Mouse (Mus musculus) forebrain, embryonic 14.5 days (tissue): ENCODE measurements around the gene Sarnp. TPM values are rescaled to one million over a fixed set of nuclear protein-coding genes. Genes with fewer than 3 reads are reported as not detected.

Experiments used
- ATAC-seq: fragments of 200-750 bp; cut with Nextera tagmentation; 2 replicates; pipeline ENCODE4 v1.8.0; 2017; ENCODE audit warnings: mild to moderate bottlenecking, moderate library complexity
- DNase-seq: peaks from one replicate; pipeline ENCODE4 v3.0.0-alpha.2; 2015; ENCODE audit warnings: low spot score
- H3K27ac ChIP-seq: fragments of 300-500 bp; sonication (generic); 2 replicates; pipeline ENCODE4 v1.5.1; 2014; ENCODE audit warnings: low read depth, mild to moderate bottlenecking, control low read depth, low read length, moderate library complexity
- H3K27me3 ChIP-seq: fragments of 300-500 bp; sonication (generic); replicated peaks from 2 replicates; pipeline ENCODE4 v1.6.1; 2014; ENCODE audit warnings: low read length, control low read depth, mixed read lengths; ENCODE audit not compliant: control insufficient read depth, insufficient read depth
- H3K36me3 ChIP-seq: fragments of 300-500 bp; sonication (generic); 2 replicates; pipeline ENCODE4 v1.6.1; 2014; ENCODE audit warnings: low read length, control low read depth; ENCODE audit not compliant: control insufficient read depth, insufficient read depth
- H3K4me1 ChIP-seq: fragments of 300-500 bp; sonication (generic); 2 replicates; pipeline ENCODE4 v1.6.1; 2014; ENCODE audit warnings: antibody characterized with exemption, low read length, control low read depth; ENCODE audit not compliant: control insufficient read depth, insufficient read depth
- H3K4me2 ChIP-seq: fragments of 300-500 bp; sonication (generic); 2 replicates; pipeline ENCODE4 v1.6.1; 2014; ENCODE audit warnings: mild to moderate bottlenecking, control low read depth, low read length
- H3K4me3 ChIP-seq: fragments of 300-500 bp; sonication (generic); 2 replicates; pipeline ENCODE4 v1.5.1; 2014; ENCODE audit warnings: low read depth, low read length, control low read depth
- H3K9ac ChIP-seq: fragments of 300-500 bp; sonication (generic); 2 replicates; pipeline ENCODE4 v1.6.1; 2014; ENCODE audit warnings: mild to moderate bottlenecking, low read length, control low read depth, moderate library complexity
- H3K9me3 ChIP-seq: fragments of 300-500 bp; sonication (generic); replicated peaks from 2 replicates; pipeline ENCODE4 v1.6.1; 2016; ENCODE audit warnings: low read length, control low read depth, mixed read lengths; ENCODE audit not compliant: control insufficient read depth
- WGBS: fragments of 180-500 bp; shearing (Covaris S2); extraction: QIAGEN DNeasy Blood & Tissue Kit; methylation state at CpG from one replicate; pipeline ENCODE4 v1.1.7; 2014; 5-methylcytosine and 5-hydroxymethylcytosine counted together
- polyA plus RNA-seq: library from polyadenylated mRNA; unstranded; fragments of >200 nt; fragmentation: Nextera tagmentation; extraction: Ambion mirVana; gene quantifications from 2 replicates; pipeline ENCODE4 v1.2.1, GENCODE M21; 2014

Sarnp gene
- 218 and 228 TPM in 2 replicates for polyA plus RNA-seq

DNA sequence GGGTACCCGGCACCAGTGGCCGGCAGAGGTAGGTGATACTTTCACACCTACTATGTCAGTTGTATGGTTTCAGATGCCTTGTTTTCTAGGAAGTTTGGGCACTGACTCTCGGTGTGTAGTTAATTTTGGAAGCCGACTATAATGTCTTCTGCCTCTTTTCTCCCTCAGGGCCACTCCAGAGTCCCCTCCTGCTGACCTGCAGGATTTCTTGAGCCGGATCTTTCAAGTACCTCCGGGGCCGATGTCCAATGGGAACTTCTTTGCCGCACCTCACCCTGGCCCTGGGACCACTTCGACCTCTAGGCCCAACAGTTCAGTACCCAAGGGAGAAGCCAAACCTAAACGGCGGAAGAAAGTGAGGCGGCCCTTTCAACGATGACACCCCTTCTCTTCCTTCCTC, at the start of gene Sarnp:
TSS of gene Sarnp (plus strand) at position 301 of the 400 bp plus-strand sequence.
- Histone ChIP-seq H3K9me3 (no peaks in the 10 kb centered on the region), H3K27me3 (no peaks in the 10 kb centered on the region), H3K27ac (no peak within 1 kb of the TSS), H3K4me2 (no peak within 1 kb of the TSS), H3K36me3 (peaks cover 60% of the 10 kb centered on the region), H3K9ac (no peak within 1 kb of the TSS), H3K4me1 (no peaks in the 10 kb centered on the region; the same call in 1 of the 2 replicates), H3K4me3 (no peak within 1 kb of the TSS)
- ATAC-seq (no peak), DNase-seq (no peak)
- 93% methylated on average over 13 of the region's 13 CpGs for WGBS

DNA sequence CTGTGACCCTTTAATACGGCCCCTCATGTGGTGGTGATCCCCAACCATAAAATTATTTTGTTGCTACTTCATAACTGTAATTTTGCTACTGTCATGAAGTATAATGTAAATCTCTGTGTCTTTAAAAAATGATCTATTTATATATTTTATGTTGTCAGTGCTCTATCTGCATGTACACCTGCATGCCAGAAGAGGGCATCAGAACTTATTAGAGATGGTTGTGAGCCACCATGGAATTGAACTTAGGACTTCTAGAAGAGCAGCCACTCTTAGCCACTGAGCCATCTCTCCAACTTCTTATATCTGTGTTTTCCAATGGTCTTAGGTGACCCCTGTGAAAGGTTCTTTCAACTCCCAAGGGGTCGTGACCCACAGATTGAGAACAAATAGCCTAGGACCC, 44.2 kb upstream of the Sarnp start:
- H3K4me3 ChIP-seq, result no peak overlapping the region
- 87% methylated on average over 2 of the region's 2 CpGs for WGBS
- no peaks in the 10 kb centered on the region for H3K36me3 ChIP-seq
- ATAC-seq (no peak; the same call in 1 of the 2 replicates), DNase-seq (peak; percentile 9)
- H3K9ac ChIP-seq, result no peak overlapping the region
- no peak overlapping the region for H3K27ac ChIP-seq
- H3K27me3 ChIP-seq, result no peaks in the 10 kb centered on the region
- no peaks in the 10 kb centered on the region for H3K9me3 ChIP-seq
- no peak overlapping the region for H3K4me2 ChIP-seq
- H3K4me1 ChIP-seq, result no peaks in the 10 kb centered on the region

DNA sequence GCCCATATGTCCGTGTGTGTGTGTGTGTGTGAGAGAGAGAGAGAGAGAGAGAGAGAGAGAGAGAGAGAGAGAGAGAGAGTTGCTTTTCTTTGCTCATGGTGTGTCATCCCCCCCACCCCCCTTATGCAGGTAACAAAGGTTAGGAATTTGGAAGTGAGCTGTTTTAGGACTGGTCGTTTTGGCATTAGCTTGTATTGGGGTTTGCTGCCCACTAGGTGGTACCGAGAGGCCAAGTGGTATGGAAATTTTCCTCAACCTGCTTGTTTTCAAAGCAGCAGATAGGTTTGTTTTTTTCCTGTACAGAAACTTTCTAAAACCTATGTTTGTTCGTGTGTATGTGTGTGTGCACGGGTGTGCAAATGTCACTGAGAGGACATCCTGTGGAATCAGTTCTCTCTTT, 43.4 kb upstream of the Sarnp start:
- no peaks in the 10 kb centered on the region for H3K9me3 ChIP-seq

DNA sequence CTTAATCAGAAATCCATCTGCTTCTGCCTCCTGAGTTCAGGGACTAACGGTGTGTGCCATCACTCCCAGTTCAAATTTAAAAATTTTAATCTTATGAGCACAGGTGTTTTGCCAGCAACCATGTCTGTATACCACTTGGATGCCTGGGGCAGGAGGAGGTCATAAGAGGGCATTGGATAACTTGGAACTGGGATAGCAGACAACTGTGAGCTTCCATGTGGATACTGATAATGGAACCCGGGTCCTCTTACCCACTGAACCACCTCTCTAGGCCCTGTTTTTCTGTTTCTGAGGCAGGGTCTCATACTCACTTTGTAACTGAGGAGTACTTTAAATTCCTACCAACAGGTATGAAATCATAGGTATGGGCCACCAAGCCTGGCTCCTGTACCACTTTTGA, 38.7 kb upstream of the Sarnp start:
- H3K36me3 ChIP-seq, result no peaks in the 10 kb centered on the region
- H3K4me2 ChIP-seq, result no peak overlapping the region
- H3K4me1 ChIP-seq, result no peaks in the 10 kb centered on the region
- H3K27ac ChIP-seq, result no peak overlapping the region
- H3K27me3 ChIP-seq, result no peaks in the 10 kb centered on the region
- 92% methylated on average over 2 of the region's 2 CpGs for WGBS
- DNase-seq, result no peak
- ATAC-seq, result no peak
- H3K9me3 ChIP-seq, result no peaks in the 10 kb centered on the region
- no peak overlapping the region for H3K9ac ChIP-seq
- H3K4me3 ChIP-seq, result no peak overlapping the region

More for the DNA sequence above, 43.4 kb upstream of the Sarnp start:
- H3K4me3 ChIP-seq, result no peak overlapping the region
- H3K4me2 ChIP-seq, result no peak overlapping the region
- no peaks in the 10 kb centered on the region for H3K4me1 ChIP-seq
- H3K27me3 ChIP-seq, result no peaks in the 10 kb centered on the region
- no peak for ATAC-seq
- no peak overlapping the region for H3K9ac ChIP-seq
- WGBS, result 24% methylated on average over 5 of the region's 5 CpGs
- no peak overlapping the region for H3K27ac ChIP-seq
- H3K36me3 ChIP-seq, result no peaks in the 10 kb centered on the region
- DNase-seq, result peak; percentile 14

DNA sequence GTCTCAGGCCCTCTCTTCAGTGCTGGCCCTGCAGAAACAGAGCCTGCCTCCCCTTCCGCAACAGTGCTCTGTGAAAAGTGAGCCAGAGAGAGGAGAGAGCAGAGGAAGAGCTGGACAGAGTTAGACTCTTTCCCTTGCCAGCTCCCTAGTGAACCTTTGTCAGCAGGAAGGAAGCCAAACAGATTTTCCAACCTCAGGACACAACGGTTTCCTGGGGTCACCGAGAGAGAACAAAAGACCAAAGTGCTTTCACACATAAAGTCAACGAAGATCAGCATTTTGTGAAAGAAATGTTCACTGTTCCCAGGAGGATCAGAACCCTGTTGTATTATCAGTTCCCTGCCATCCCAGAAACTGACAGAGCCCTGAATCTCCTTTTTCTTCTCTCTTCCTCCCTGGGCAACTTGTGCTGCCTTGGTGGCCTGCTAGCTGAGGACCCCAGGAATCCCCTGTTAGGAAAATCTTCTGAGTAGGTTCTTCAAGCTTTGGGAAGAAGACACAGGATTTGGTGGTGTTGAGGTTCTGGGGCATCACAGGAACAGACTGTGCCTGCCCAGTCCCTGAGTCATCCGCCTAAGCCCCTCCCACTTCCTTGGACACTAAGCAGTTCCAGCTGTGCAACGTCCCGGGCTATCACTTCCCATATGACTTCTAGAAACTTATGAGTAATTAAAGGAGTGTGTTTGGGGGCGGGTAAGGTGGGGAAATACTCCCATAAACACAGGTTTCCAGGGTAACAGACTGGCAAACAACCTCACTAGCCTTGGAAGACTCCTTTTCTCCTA, 37.9 kb upstream of the Sarnp start:
- Histone ChIP-seq H3K4me3 (no peak overlapping the region), H3K4me2 (no peak overlapping the region), H3K27me3 (no peaks in the 10 kb centered on the region), H3K9me3 (no peaks in the 10 kb centered on the region), H3K4me1 (no peaks in the 10 kb centered on the region), H3K9ac (no peak overlapping the region), H3K36me3 (no peaks in the 10 kb centered on the region), H3K27ac (no peak overlapping the region)
- 46% methylated on average over 8 of the region's 8 CpGs for WGBS
- no peak for DNase-seq
- ATAC-seq, result no peak

DNA sequence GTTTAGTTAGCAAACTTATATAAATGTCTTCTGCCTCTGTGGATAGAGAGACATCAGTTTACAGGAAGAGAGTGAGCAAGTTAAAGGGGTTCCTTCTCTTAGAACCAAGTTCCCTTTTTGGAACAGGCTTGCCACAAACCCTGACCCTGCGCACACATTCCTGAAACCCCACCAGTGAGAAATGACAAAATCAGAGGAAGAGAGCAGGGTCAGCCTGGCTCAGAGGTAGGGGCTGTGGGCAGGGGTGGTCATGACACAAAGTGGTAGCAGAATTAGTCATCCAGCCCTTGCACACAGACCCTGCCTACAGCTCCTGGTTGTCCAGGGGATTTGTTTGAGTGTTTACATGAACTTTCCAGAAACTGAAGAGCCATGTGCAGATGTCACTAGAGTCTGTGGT, 36.9 kb upstream of the Sarnp start:
- H3K9me3 ChIP-seq, result no peaks in the 10 kb centered on the region
- DNase-seq (no peak), ATAC-seq (no peak)
- no peaks in the 10 kb centered on the region for H3K4me1 ChIP-seq
- H3K27ac ChIP-seq, result no peak overlapping the region
- whole genome bisulfite sequencing, result 100% methylated on average over 1 of the region's 1 CpGs
- H3K36me3 ChIP-seq, result no peaks in the 10 kb centered on the region
- no peak overlapping the region for H3K9ac ChIP-seq
- no peak overlapping the region for H3K4me2 ChIP-seq
- H3K27me3 ChIP-seq, result no peaks in the 10 kb centered on the region
- no peak overlapping the region for H3K4me3 ChIP-seq

DNA sequence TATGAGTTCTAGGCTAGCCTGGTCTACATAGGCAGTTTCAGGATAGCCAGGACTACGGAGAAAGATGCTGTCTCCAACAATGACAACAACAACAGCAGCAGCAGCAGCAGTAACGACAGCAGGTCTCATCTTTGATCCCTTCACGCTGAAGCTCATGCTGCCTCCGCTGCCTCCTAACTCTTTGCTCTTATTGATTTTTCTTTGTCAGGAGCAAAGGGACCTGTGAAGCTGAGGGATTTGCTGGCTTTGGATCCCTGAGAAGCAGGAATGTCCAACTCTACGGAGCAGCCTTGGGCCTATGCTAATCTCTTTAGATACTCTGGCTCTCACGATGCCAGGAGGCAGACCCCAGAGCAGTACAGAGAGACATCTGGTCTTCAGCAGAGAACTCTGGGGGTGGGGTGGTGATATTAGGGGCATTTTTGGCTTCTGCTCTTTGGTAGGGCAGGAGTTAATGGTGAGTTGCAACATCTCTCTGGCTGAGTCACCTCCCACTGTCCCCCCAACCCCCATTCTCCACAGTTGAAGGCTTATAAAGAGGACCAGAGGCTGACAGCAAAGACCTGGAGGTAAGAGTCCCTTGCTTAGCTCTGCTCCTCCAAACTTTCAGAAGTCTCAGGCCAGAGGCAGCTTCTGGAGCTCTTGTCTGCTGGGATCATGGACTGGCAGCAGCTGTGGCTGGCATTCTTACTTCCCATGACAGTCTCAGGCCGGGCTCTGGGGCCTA, 26.6 kb upstream of the Sarnp start, which contains the start of gene Mmp19:
TSS of gene Mmp19 (plus strand) at position 513 of the 727 bp plus-strand sequence.
- ATAC-seq (no peak), DNase-seq (no peak)
- Histone ChIP-seq H3K4me1 (no peaks in the 10 kb centered on the region), H3K27ac (no peak within 1 kb of the TSS), H3K36me3 (no peaks in the 10 kb centered on the region), H3K9me3 (no peaks in the 10 kb centered on the region), H3K27me3 (no peaks in the 10 kb centered on the region), H3K4me2 (no peak within 1 kb of the TSS), H3K9ac (no peak within 1 kb of the TSS), H3K4me3 (no peak within 1 kb of the TSS)
- WGBS, result 67% methylated on average over 7 of the region's 7 CpGs

DNA sequence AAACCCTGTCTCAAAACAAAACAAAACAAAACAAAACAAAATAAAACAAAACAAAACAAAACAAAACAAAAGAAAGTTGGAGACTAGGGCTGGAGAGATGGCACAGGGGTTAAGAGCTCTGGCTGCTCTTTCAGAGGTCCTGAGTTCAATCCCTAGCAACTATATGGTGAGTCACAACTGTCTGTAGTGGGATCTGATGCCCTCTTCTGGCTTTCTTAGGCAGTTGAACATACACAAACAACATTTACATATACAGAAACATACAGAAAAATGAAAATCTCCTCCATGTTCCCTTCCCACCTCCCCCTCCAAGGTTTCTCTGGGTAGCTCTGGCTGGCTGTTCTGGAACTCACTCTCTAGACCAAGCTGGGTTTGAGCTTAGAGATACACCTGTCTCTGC, 25.1 kb upstream of the Sarnp start:
- H3K4me2 ChIP-seq, result no peak overlapping the region
- H3K9me3 ChIP-seq, result no peaks in the 10 kb centered on the region
- no peak overlapping the region for H3K4me3 ChIP-seq
- no peak overlapping the region for H3K9ac ChIP-seq
- H3K4me1 ChIP-seq, result no peaks in the 10 kb centered on the region
- no peak overlapping the region for H3K27ac ChIP-seq
- no peak for ATAC-seq
- H3K27me3 ChIP-seq, result no peaks in the 10 kb centered on the region
- DNase-seq, result no peak
- no peaks in the 10 kb centered on the region for H3K36me3 ChIP-seq

DNA sequence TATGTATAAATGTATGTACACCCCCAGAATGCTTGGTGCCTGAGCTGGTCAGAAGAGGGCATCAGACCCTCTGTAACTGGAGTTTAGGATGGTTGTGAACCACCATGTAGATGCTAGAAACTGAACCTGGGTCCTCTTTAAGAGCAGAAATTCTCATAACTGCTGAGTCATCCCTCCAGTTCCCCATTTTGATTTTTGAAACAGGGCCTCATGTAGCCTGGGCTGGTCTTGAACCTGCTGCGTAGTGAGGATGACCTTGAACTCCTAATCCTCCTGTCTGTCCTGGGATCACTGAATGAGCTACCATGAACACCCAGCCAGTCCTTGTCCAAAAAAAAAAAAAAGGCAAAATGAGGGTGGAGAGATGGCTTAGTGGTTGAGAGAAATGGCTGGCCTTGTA, 23.9 kb upstream of the Sarnp start:
- 92% methylated on average over 1 of the region's 1 CpGs for WGBS
- Histone ChIP-seq H3K9ac (no peak overlapping the region), H3K4me3 (no peak overlapping the region), H3K36me3 (no peaks in the 10 kb centered on the region), H3K9me3 (no peaks in the 10 kb centered on the region), H3K27ac (no peak overlapping the region), H3K4me1 (no peaks in the 10 kb centered on the region), H3K4me2 (no peak overlapping the region), H3K27me3 (no peaks in the 10 kb centered on the region)
- ATAC-seq (no peak), DNase-seq (no peak)
